Mouse (Mus musculus): ENCODE measurements around the gene Specc1l.

DNA sequence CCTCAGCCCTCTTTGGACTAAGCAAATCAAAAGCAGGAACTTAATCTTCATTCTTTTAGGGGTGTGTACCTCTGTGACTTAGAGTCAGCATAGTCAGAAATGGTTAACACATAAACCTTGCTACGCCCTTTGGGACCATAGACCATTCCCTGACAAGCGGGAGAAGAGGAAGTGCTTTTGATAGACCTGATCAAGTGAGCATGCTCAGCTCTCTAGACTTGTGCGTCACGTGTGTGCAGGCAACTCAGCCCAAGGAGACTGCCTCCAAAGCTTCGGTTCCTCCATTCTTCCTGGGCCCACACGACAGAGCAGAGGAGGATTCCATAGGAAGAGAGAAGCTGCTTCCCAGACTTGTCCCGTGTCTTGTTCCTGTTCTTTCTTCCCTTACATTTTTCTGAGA is 76.7 kb downstream of the Specc1l start:
- TF ChIP-seq CTCF (conservative IDR thresholded peaks at IDR 0.05; ENCODE audit: insufficient read depth, insufficient read length, low read depth, low read length) (no peak), POLR2A (IDR thresholded peaks at IDR 0.05; ENCODE audit: low read depth, low read length) (no peak)
